Mouse (Mus musculus): ENCODE measurements at regions not wholly inside any gene's neighbourhood (a gene's known extent, or its start where the extent isn't known, plus 50 kb on each side); places are given as distances from the start of the nearest gene placed in this dataset.

DNA sequence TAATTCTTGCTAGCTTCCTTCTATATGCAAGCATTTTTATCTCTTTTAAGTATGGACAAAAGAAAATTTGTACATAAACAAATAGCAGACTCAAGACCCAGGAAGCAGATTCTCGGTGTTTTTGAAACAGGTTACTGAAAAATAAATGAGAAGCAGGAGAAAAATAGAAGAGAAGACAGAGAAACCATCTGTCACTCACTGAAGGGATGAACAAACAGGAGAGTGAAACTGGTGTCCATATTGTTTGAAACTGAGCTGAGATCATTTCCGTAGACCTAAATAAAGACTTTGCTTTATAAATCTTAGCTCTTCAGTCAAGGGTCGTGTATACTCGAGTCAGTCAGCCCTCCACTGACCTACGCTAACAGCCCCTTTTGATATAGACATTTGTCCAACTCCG is 251.4 kb downstream of the Ptprc start:
- no peaks in the 10 kb centered on the region for H3K9me3 ChIP-seq (ENCODE audit: low read length)
- H3K4me2 ChIP-seq (ENCODE audit: low read depth, low read length, poor library complexity, severe bottlenecking) = no peak overlapping the region
- WGBS = 83% methylated on average over 6 of the region's 6 CpGs
- H3K4me3 ChIP-seq (ENCODE audit: low read depth, low read length) = no peak overlapping the region
- ATAC-seq (ENCODE audit: low FRiP score) = no peak
- no peak overlapping the region; the same call in 1 of the 2 replicates for H3K27ac ChIP-seq (ENCODE audit: low read depth, low read length)
- no peaks in the 10 kb centered on the region for H3K27me3 ChIP-seq (ENCODE audit: insufficient read depth, low read length)
- no peak for TF ChIP-seq CTCF (IDR thresholded peaks at IDR 0.05)
- no peak overlapping the region for H3K9ac ChIP-seq (replicated peaks; ENCODE audit: low read length, poor library complexity, severe bottlenecking)
- H3K4me1 ChIP-seq (ENCODE audit: insufficient read depth, low read length) = no peaks in the 10 kb centered on the region
- no peaks in the 10 kb centered on the region for H3K36me3 ChIP-seq (ENCODE audit: insufficient read depth, low read length)
- DNase-seq (ENCODE audit: low spot score) = no peak

- 91% methylated on average over 2 of the region's 2 CpGs for WGBS
- no peaks in the 10 kb centered on the region for H3K9me3 ChIP-seq (ENCODE audit: low read length)
- TF ChIP-seq CTCF (IDR thresholded peaks at IDR 0.05) = no peak
- no peaks in the 10 kb centered on the region for H3K4me1 ChIP-seq (ENCODE audit: insufficient read depth, low read length)
- ATAC-seq (ENCODE audit: low FRiP score) (no peak), DNase-seq (ENCODE audit: low spot score) (no peak)
- no peaks in the 10 kb centered on the region for H3K36me3 ChIP-seq (ENCODE audit: insufficient read depth, low read length)
- no peak overlapping the region for H3K9ac ChIP-seq (replicated peaks; ENCODE audit: low read length, poor library complexity, severe bottlenecking)
- H3K27me3 ChIP-seq (ENCODE audit: insufficient read depth, low read length) = no peaks in the 10 kb centered on the region
- no peak overlapping the region for H3K4me3 ChIP-seq (ENCODE audit: low read depth, low read length)
- H3K4me2 ChIP-seq (ENCODE audit: low read depth, low read length, poor library complexity, severe bottlenecking) = no peak overlapping the region
- no peak overlapping the region for H3K27ac ChIP-seq (ENCODE audit: low read depth, low read length)
These were observed 251.8 kb downstream of the Ptprc start for GRCm38 (mm10) chr1:137923705-137924104.

DNA sequence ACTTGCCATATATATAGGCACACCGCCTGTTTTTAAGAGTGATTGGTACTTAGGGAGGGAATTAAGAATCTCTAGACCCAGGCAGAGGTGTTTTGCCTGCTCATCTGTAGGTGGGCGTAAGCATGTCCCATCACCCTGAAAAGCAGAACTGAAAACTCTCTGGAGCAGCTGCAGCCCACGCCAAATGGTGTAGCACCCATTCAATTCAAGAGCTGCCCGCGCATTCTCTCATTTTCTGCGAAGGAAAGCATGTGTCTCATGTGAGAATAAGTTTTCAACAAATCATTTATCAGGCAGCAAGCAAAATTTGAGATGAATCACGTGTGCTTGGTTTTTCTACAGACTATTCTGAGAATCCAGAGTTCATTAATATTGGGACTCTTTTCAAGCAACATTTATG is 252.7 kb downstream of the Ptprc start:
- DNase-seq (ENCODE audit: low spot score) (no peak), ATAC-seq (ENCODE audit: low FRiP score) (no peak)
- Histone ChIP-seq H3K4me2 (ENCODE audit: low read depth, low read length, poor library complexity, severe bottlenecking) (no peak overlapping the region), H3K27me3 (ENCODE audit: insufficient read depth, low read length) (no peaks in the 10 kb centered on the region), H3K27ac (ENCODE audit: low read depth, low read length) (no peak overlapping the region), H3K9ac (replicated peaks; ENCODE audit: low read length, poor library complexity, severe bottlenecking) (no peak overlapping the region), H3K4me3 (ENCODE audit: low read depth, low read length) (no peak overlapping the region), H3K9me3 (ENCODE audit: low read length) (no peaks in the 10 kb centered on the region), H3K4me1 (ENCODE audit: insufficient read depth, low read length) (no peaks in the 10 kb centered on the region), H3K36me3 (ENCODE audit: insufficient read depth, low read length) (no peaks in the 10 kb centered on the region)
- 88% methylated on average over 7 of the region's 7 CpGs for WGBS
- no peak for TF ChIP-seq CTCF (IDR thresholded peaks at IDR 0.05)

DNA sequence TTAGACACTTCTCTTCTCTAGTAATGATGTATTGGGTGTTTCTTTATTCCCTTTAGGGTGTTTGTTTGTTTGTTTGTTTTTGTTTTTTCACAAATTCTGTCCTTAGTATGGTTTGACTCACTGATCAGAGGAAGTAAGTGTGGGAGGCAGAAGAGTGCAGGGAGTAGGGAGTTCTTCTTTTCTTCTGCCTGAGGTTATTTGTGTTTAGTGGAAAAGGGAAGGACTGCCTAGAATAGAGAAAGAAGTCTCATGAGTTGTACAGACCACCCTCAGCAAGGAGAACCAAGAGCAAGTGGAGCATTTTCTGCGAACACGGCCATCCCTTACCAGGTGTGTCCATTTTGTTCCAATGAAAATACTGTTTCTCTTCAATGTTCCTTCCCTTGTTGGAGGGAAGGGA is 253.9 kb downstream of the Ptprc start:
- H3K4me1 ChIP-seq (ENCODE audit: insufficient read depth, low read length) = no peaks in the 10 kb centered on the region
- H3K27me3 ChIP-seq (ENCODE audit: insufficient read depth, low read length) = no peaks in the 10 kb centered on the region
- ATAC-seq (ENCODE audit: low FRiP score) = no peak
- 90% methylated on average over 2 of the region's 2 CpGs for WGBS
- H3K36me3 ChIP-seq (ENCODE audit: insufficient read depth, low read length) = no peaks in the 10 kb centered on the region
- no peak for DNase-seq (ENCODE audit: low spot score)
- H3K27ac ChIP-seq (ENCODE audit: low read depth, low read length) = no peak overlapping the region
- H3K4me3 ChIP-seq (ENCODE audit: low read depth, low read length) = no peak overlapping the region
- H3K4me2 ChIP-seq (ENCODE audit: low read depth, low read length, poor library complexity, severe bottlenecking) = no peak overlapping the region
- TF ChIP-seq CTCF (IDR thresholded peaks at IDR 0.05) = no peak
- H3K9me3 ChIP-seq (ENCODE audit: low read length) = no peaks in the 10 kb centered on the region
- no peak overlapping the region for H3K9ac ChIP-seq (replicated peaks; ENCODE audit: low read length, poor library complexity, severe bottlenecking)

GRCm38 (mm10) chr1:137919739-137920563 is 255.6 kb downstream of the Ptprc start:
- no peak for TF ChIP-seq CTCF (IDR thresholded peaks at IDR 0.05)
- Histone ChIP-seq H3K9me3 (ENCODE audit: low read length) (no peaks in the 10 kb centered on the region), H3K4me1 (ENCODE audit: insufficient read depth, low read length) (no peaks in the 10 kb centered on the region), H3K27ac (ENCODE audit: low read depth, low read length) (no peak overlapping the region), H3K9ac (replicated peaks; ENCODE audit: low read length, poor library complexity, severe bottlenecking) (no peak overlapping the region), H3K36me3 (ENCODE audit: insufficient read depth, low read length) (no peaks in the 10 kb centered on the region), H3K4me3 (ENCODE audit: low read depth, low read length) (no peak overlapping the region), H3K4me2 (ENCODE audit: low read depth, low read length, poor library complexity, severe bottlenecking) (no peak overlapping the region), H3K27me3 (ENCODE audit: insufficient read depth, low read length) (no peaks in the 10 kb centered on the region)
- no peak for DNase-seq (ENCODE audit: low spot score)
- WGBS = 50% methylated on average over 6 of the region's 6 CpGs
- ATAC-seq (ENCODE audit: low FRiP score) = no peak

DNA sequence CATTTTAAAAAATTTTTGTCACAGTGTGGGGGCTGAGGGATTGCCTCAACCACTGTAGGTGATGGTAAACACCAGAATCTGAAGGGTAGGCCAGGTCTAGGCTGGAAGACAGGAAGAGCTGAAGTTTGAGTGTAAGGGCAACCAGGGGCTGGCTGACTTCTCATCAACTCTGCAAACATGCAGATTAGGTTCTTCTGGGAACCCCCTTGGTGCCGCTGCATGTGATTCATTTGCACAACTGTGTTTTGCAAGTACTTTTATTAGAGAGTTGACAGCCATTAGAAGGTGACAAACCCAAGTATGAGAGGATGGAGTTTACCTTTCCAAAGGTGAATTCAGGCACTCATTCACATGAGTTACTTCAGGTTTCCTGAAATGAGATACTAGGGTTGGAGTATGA is 258.1 kb downstream of the Ptprc start:
- no peaks in the 10 kb centered on the region for H3K27me3 ChIP-seq (ENCODE audit: insufficient read depth, low read length)
- DNase-seq (ENCODE audit: low spot score) (no peak), ATAC-seq (ENCODE audit: low FRiP score) (no peak)
- no peak overlapping the region for H3K27ac ChIP-seq (ENCODE audit: low read depth, low read length)
- no peaks in the 10 kb centered on the region for H3K9me3 ChIP-seq (ENCODE audit: low read length)
- TF ChIP-seq CTCF (IDR thresholded peaks at IDR 0.05) = no peak
- no peak overlapping the region for H3K9ac ChIP-seq (replicated peaks; ENCODE audit: low read length, poor library complexity, severe bottlenecking)
- WGBS = 76% methylated on average over 1 of the region's 1 CpGs
- no peaks in the 10 kb centered on the region for H3K36me3 ChIP-seq (ENCODE audit: insufficient read depth, low read length)
- no peaks in the 10 kb centered on the region for H3K4me1 ChIP-seq (ENCODE audit: insufficient read depth, low read length)
- H3K4me2 ChIP-seq (ENCODE audit: low read depth, low read length, poor library complexity, severe bottlenecking) = no peak overlapping the region
- H3K4me3 ChIP-seq (ENCODE audit: low read depth, low read length) = no peak overlapping the region
